23 mouse cellular contexts compared by ENCODE assay signal in the genomic region with DNA sequence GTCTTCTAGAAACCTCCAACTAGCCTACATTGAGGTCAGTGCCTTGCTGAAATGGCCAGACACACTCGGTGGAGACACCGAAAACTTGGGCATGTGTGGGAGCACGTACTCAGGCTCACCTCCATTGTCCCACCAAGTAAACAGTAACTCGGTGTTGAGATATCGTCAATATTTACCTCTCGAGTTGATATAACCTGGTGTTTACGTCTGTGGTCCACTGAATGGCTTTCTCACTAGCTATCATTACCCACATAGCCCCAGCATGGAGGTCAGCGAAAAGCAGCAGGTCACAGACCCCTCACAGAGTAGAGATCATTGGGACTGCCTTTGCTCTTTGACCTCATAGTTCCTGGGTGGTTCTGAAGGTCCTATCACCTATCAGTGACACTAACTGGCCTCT.
"Had no signal": no experiment of that assay in that cellular context is flagged by ENCODE, and none has a peak within 500 bp of the region (broad histone marks: within the 10 kb centered on the region; RNA-seq: fewer than 3 reads in every experiment).

No protein-coding gene starts in this region.

- H3K27ac ChIP-seq: heart, adult 2 months; heart, embryonic 13.5 days; heart, embryonic 15.5 days; hindbrain, embryonic 13.5 days; hindbrain, embryonic 15.5 days; hindbrain, postnatal 0 days; kidney, embryonic 15.5 days; kidney, postnatal 0 days; limb, embryonic 13.5 days had no signal

- H3K4me2 ChIP-seq: heart, embryonic 13.5 days; heart, embryonic 15.5 days; hindbrain, embryonic 13.5 days; hindbrain, embryonic 15.5 days; kidney, embryonic 15.5 days; limb, embryonic 13.5 days had no signal

- H3K27me3 ChIP-seq: heart, embryonic 13.5 days; heart, embryonic 15.5 days; hindbrain, embryonic 13.5 days; hindbrain, embryonic 15.5 days; kidney, embryonic 15.5 days; limb, embryonic 13.5 days had no signal

- ATAC-seq: forebrain, postnatal 0 days; hindbrain, postnatal 0 days had no signal

- H3K9me3 ChIP-seq: heart, embryonic 13.5 days; heart, embryonic 15.5 days; hindbrain, embryonic 13.5 days; hindbrain, embryonic 15.5 days; kidney, embryonic 15.5 days; limb, embryonic 13.5 days had no signal

- H3K4me1 ChIP-seq: heart, embryonic 13.5 days; heart, embryonic 15.5 days; hindbrain, embryonic 15.5 days; kidney, embryonic 15.5 days; limb, embryonic 13.5 days had no signal

- DNase-seq: forebrain, postnatal 0 days; gastrocnemius, postnatal 14 days; gastrocnemius, postnatal 36 days; heart, adult 11 months; heart, adult 2 months; heart, postnatal 14 days; heart, postnatal 36 days; kidney, adult 11 months; kidney, adult 2 months; kidney, adult 9 months; kidney, postnatal 14 days; kidney, postnatal 36 days; layer of hippocampus, adult 9-11 months; layer of hippocampus, postnatal 36 days; left cerebral cortex, postnatal 4 days had no signal

- H3K36me3 ChIP-seq: heart, embryonic 13.5 days; heart, embryonic 15.5 days; hindbrain, embryonic 13.5 days; hindbrain, embryonic 15.5 days; kidney, embryonic 15.5 days; limb, embryonic 13.5 days had no signal

- H3K4me3 ChIP-seq: heart, adult 2 months; heart, embryonic 13.5 days; heart, embryonic 15.5 days; hindbrain, embryonic 13.5 days; hindbrain, embryonic 15.5 days; kidney, embryonic 15.5 days; limb, embryonic 13.5 days had no signal

- H3K9ac ChIP-seq: forebrain, postnatal 0 days; heart, embryonic 13.5 days; heart, embryonic 15.5 days; hindbrain, embryonic 13.5 days; hindbrain, embryonic 15.5 days; kidney, embryonic 15.5 days; limb, embryonic 13.5 days had no signal
